Mouse (Mus musculus) limb, embryonic 11.5 days (tissue): ENCODE measurements around the gene Tll2. TPM values are rescaled to one million over a fixed set of nuclear protein-coding genes. Genes with fewer than 3 reads are reported as not detected.
A peak's percentile ranks its signal among the peaks of the same experiment; 100 is the strongest.

Experiments used
- ATAC-seq: fragments of 200-750 bp; cut with Nextera tagmentation; 2 replicates; pipeline ENCODE4 v1.8.0; 2017; ENCODE audit warnings: low read depth; ENCODE audit not compliant: insufficient number of reproducible peaks, low FRiP score, low TSS enrichment
- DNase-seq: peaks from one replicate; pipeline ENCODE4 v3.0.0-alpha.2; 2015; ENCODE audit warnings: low spot score
- H3K27ac ChIP-seq: fragments of 300-500 bp; sonication (generic); replicated peaks from 2 replicates; pipeline ENCODE4 v1.5.1; 2014; ENCODE audit warnings: low read depth, mild to moderate bottlenecking, low read length
- H3K27me3 ChIP-seq: fragments of 300-500 bp; sonication (generic); 2 replicates; pipeline ENCODE4 v1.6.1; 2014; ENCODE audit warnings: mild to moderate bottlenecking, low read length, mixed read lengths; ENCODE audit not compliant: control insufficient read depth, insufficient read depth
- H3K36me3 ChIP-seq: fragments of 300-500 bp; sonication (generic); 2 replicates; pipeline ENCODE4 v1.6.1; 2014; ENCODE audit warnings: mild to moderate bottlenecking, low read length, moderate library complexity, mixed read lengths; ENCODE audit not compliant: control insufficient read depth, insufficient read depth
- H3K4me1 ChIP-seq: fragments of 300-500 bp; sonication (generic); 2 replicates; pipeline ENCODE4 v1.6.1; 2014; ENCODE audit warnings: low read length, mixed read lengths; ENCODE audit not compliant: control insufficient read depth, insufficient read depth
- H3K4me2 ChIP-seq: fragments of 300-500 bp; sonication (generic); 2 replicates; pipeline ENCODE4 v1.6.1; 2014; ENCODE audit warnings: low read depth, mild to moderate bottlenecking, moderate library complexity; ENCODE audit not compliant: severe bottlenecking
- H3K4me3 ChIP-seq: fragments of 300-500 bp; sonication (generic); 2 replicates; pipeline ENCODE4 v1.5.1; 2014; ENCODE audit warnings: low read depth, low read length
- H3K9ac ChIP-seq: fragments of 300-500 bp; sonication (generic); 2 replicates; pipeline ENCODE4 v1.6.1; 2014; ENCODE audit warnings: mild to moderate bottlenecking, low read length
- H3K9me3 ChIP-seq: fragments of 300-500 bp; sonication (generic); 2 replicates; pipeline ENCODE4 v1.6.1; 2016; ENCODE audit warnings: low read length; ENCODE audit not compliant: control insufficient read depth
- WGBS: fragments of 180-500 bp; shearing (Covaris S2); extraction: QIAGEN DNeasy Blood & Tissue Kit; methylation state at CpG from one replicate; pipeline ENCODE4 v1.1.7; 2014; 5-methylcytosine and 5-hydroxymethylcytosine counted together
- polyA plus RNA-seq: library from polyadenylated mRNA; unstranded; fragments of >200 nt; fragmentation: Nextera tagmentation; extraction: Ambion mirVana; gene quantifications from 2 replicates; pipeline ENCODE4 v1.2.1, GENCODE M21; 2014

Tll2 gene
- polyA plus RNA-seq, 1 experiment from 2014 or later: 0.07 TPM

GRCm38 (mm10) chr19:41176881-41177280 is 29.8 kb downstream of the Tll2 start:
- DNase-seq: no peak
- Histone ChIP-seq H3K9me3 (no peaks in the 10 kb centered on the region), H3K4me2 (no peak overlapping the region), H3K4me1 (no peaks in the 10 kb centered on the region), H3K27me3 (no peaks in the 10 kb centered on the region), H3K4me3 (no peak overlapping the region), H3K27ac (no peak overlapping the region), H3K9ac (no peak overlapping the region), H3K36me3 (no peaks in the 10 kb centered on the region)
- ATAC-seq: no peak
- 82% methylated on average over 2 of the region's 2 CpGs for WGBS

GRCm38 (mm10) chr19:41165914-41166235 is 40.8 kb downstream of the Tll2 start:
- Histone ChIP-seq H3K4me3 (no peak overlapping the region), H3K9ac (no peak overlapping the region), H3K9me3 (no peaks in the 10 kb centered on the region), H3K4me2 (no peak overlapping the region), H3K36me3 (no peaks in the 10 kb centered on the region), H3K27me3 (no peaks in the 10 kb centered on the region), H3K4me1 (no peaks in the 10 kb centered on the region), H3K27ac (no peak overlapping the region)
- DNase-seq (no peak), ATAC-seq (no peak)
- 86% methylated on average over 5 of the region's 5 CpGs for WGBS

- Histone ChIP-seq H3K4me2 (no peak overlapping the region), H3K36me3 (no peaks in the 10 kb centered on the region), H3K9me3 (no peaks in the 10 kb centered on the region), H3K27ac (no peak overlapping the region), H3K9ac (no peak overlapping the region), H3K27me3 (no peaks in the 10 kb centered on the region), H3K4me3 (no peak overlapping the region), H3K4me1 (no peaks in the 10 kb centered on the region)
- DNase-seq (no peak), ATAC-seq (no peak)
- 86% methylated on average over 14 of the region's 14 CpGs for WGBS
These were observed 41.3 kb downstream of the Tll2 start for GRCm38 (mm10) chr19:41165144-41165913.

GRCm38 (mm10) chr19:41164447-41165095 is 42.1 kb downstream of the Tll2 start:
- no peaks in the 10 kb centered on the region for H3K27me3 ChIP-seq
- DNase-seq: no peak
- no peaks in the 10 kb centered on the region for H3K4me1 ChIP-seq

GRCm38 (mm10) chr19:41160388-41160787 is 46.2 kb downstream of the Tll2 start:
- DNase-seq (peak; percentile 27), ATAC-seq (0 out of 2 replicates have a peak, but pooled peaks have one; percentile 39)
- Histone ChIP-seq H3K9ac (no peak overlapping the region), H3K4me2 (no peak overlapping the region), H3K4me3 (no peak overlapping the region), H3K36me3 (no peaks in the 10 kb centered on the region), H3K9me3 (no peaks in the 10 kb centered on the region), H3K27ac (no peak overlapping the region), H3K4me1 (no peaks in the 10 kb centered on the region), H3K27me3 (no peaks in the 10 kb centered on the region)
- WGBS: 60% methylated on average over 14 of the region's 14 CpGs

More at GRCm38 (mm10) chr19:41164447-41165095, 42.1 kb downstream of the Tll2 start:
- Histone ChIP-seq H3K36me3 (no peaks in the 10 kb centered on the region), H3K4me2 (no peak overlapping the region), H3K9me3 (no peaks in the 10 kb centered on the region), H3K27ac (no peak overlapping the region), H3K9ac (no peak overlapping the region), H3K4me3 (no peak overlapping the region)
- ATAC-seq: no peak
- 80% methylated on average over 10 of the region's 10 CpGs for WGBS

- WGBS: 44% methylated on average over 7 of the region's 7 CpGs
- Histone ChIP-seq H3K27me3 (no peaks in the 10 kb centered on the region), H3K27ac (no peak overlapping the region), H3K36me3 (no peaks in the 10 kb centered on the region), H3K4me1 (no peaks in the 10 kb centered on the region), H3K4me3 (no peak overlapping the region), H3K9ac (no peak overlapping the region), H3K9me3 (no peaks in the 10 kb centered on the region), H3K4me2 (no peak overlapping the region)
- DNase-seq: peak; percentile 40
- no peak for ATAC-seq
These were observed 52.0 kb downstream of the Tll2 start for GRCm38 (mm10) chr19:41154681-41155080.

- H3K4me1 ChIP-seq: no peaks in the 10 kb centered on the region
- no peak for DNase-seq
- no peaks in the 10 kb centered on the region for H3K36me3 ChIP-seq
- WGBS: 79% methylated on average over 4 of the region's 4 CpGs
- no peak overlapping the region for H3K4me3 ChIP-seq
- no peaks in the 10 kb centered on the region for H3K27me3 ChIP-seq
- no peak overlapping the region for H3K9ac ChIP-seq
- ATAC-seq: no peak
- H3K9me3 ChIP-seq: no peaks in the 10 kb centered on the region
- H3K4me2 ChIP-seq: no peak overlapping the region
- H3K27ac ChIP-seq: no peak overlapping the region
These were observed 54.2 kb downstream of the Tll2 start for GRCm38 (mm10) chr19:41152462-41152861.

- 90% methylated on average over 3 of the region's 3 CpGs for WGBS
These were observed 54.6 kb downstream of the Tll2 start for GRCm38 (mm10) chr19:41152016-41152370.

More at GRCm38 (mm10) chr19:41152016-41152370, 54.6 kb downstream of the Tll2 start:
- Histone ChIP-seq H3K4me1 (no peaks in the 10 kb centered on the region), H3K4me3 (no peak overlapping the region), H3K27ac (no peak overlapping the region), H3K4me2 (no peak overlapping the region), H3K27me3 (no peaks in the 10 kb centered on the region), H3K9me3 (no peaks in the 10 kb centered on the region), H3K36me3 (no peaks in the 10 kb centered on the region), H3K9ac (no peak overlapping the region)
- ATAC-seq (no peak), DNase-seq (no peak)
